Mouse (Mus musculus): Measurements from ENCODE around the gene Tmem200a.

GRCm38 (mm10) chr10:26103330-26103982, 24.6 kb upstream of the Tmem200a start:
- TF ChIP-seq GATA1 (IDR thresholded peaks at IDR 0.05; ENCODE audit: borderline replicate concordance, low read length) (no peak), FLI1 (IDR thresholded peaks at IDR 0.05; ENCODE audit: low read length) (no peak)

Measured in megakaryocyte, embryonic 14.5 days (primary cell).